1 mouse cellular context compared by ENCODE assay signal in the genomic region with DNA sequence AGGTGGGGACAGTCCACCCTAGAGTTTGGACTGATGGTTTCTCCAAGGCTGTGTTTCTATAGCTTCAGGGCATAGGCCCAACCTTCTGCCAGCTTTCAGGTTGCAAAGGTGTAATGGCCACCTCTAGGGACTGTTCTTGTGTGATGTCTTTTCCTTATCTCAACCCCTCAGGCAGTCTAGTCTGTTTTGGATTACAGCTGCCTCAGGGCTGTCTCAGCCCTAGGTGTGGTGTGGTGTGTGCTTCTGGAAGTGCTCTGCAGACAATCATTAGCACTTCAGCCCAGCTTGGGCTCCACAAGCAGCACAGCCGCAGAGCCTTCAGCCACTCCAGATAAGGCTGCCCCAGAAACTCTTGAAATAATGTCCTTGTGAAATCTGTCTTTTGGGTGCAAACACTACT.
TF ChIP-seq lines count a peak whose summit lies in the region.

No protein-coding gene starts in this region.

TF ChIP-seq in MEL, 35 proteins besides CTCF, POLR2A, EP300 and RAD21:
- TF ChIP-seq TCF12 (IDR thresholded peaks at IDR 0.05; ENCODE audit: low read depth, low read length), result peak; percentile 37; the same call in 1 of the 2 replicates
- TF ChIP-seq MAZ (IDR thresholded peaks at IDR 0.05; ENCODE audit: low read depth, low read length), result no peak
- peak; percentile 70 for TF ChIP-seq GATA1 (IDR thresholded peaks at IDR 0.05; ENCODE audit: low read depth, low read length)
- TF ChIP-seq TAL1 (IDR thresholded peaks at IDR 0.05; ENCODE audit: low read length), result peak; percentile 87
- no peak for TF ChIP-seq MAFK (IDR thresholded peaks at IDR 0.05; ENCODE audit: borderline replicate concordance, low read depth, low read length)
